23 mouse cellular contexts compared by ENCODE assay signal in genomic region chr19:42928271-42928670, GRCm38 (mm10).
DNase-seq lines count a peak whose midpoint lies in the region; ATAC-seq and TF ChIP-seq lines count a peak whose summit lies in the region.
"Had no signal": no experiment of that assay in that cellular context is flagged by ENCODE, and none has a peak within 500 bp of the region (broad histone marks: within the 10 kb centered on the region; RNA-seq: fewer than 3 reads in every experiment).

No protein-coding gene starts in this region.

- in situ Hi-C loops in CH12.LX (cut with MboI; ENCODE audit: low pct_ligation_motif_present, low pct_unique_long_range_greater_than_20kb, low sequenced_read_pairs): no loop called here

- ATAC-seq in midbrain, embryonic 14.5 days (ENCODE audit: low FRiP score, low TSS enrichment): no peak
- ATAC-seq: activated CD4-positive, CD25-positive, alpha-beta regulatory T cell, adult 4 months; CD4-positive, CD25-positive, alpha-beta regulatory T cell, adult 4 months; Patski had no signal

- TF ChIP-seq RAD21 in CH12.LX (IDR thresholded peaks at IDR 0.05; ENCODE audit: low read depth, low read length): no peak

- peak; percentile 27 for DNase-seq in CH12.LX (ENCODE audit: extremely low read depth)
- peak; percentile 43 for DNase-seq in brain, adult 2 months (ENCODE audit: low read depth, low spot score)
- peak; percentile 22 for DNase-seq in telencephalon, adult 2 months (ENCODE audit: low read depth, low spot score)
- no peak for DNase-seq in midbrain, embryonic 14.5 days
- DNase-seq in adrenal gland, postnatal 4 days (ENCODE audit: low spot score in 2 of 2): no peak
- DNase-seq in B cell, adult 2 months: no peak
- DNase-seq: adrenal gland, adult 2 months; adrenal gland, adult 8-10 months; adrenal gland, postnatal 10 days; adrenal gland, postnatal 14 days; adrenal gland, postnatal 25 days; adrenal gland, postnatal 36 days; cerebellum, adult 11 months; cerebellum, adult 11-12 months; cerebellum, adult 18-20 months; cerebellum, adult 2 months; cerebellum, adult 8-10 months; cerebellum, adult 9-10 months; cerebellum, adult 9-11 months had no signal

- no peak overlapping the region for H3K27ac ChIP-seq in CH12.LX (ENCODE audit: insufficient read depth, low read depth)
- no peak overlapping the region for H3K27ac ChIP-seq in midbrain, embryonic 14.5 days (replicated peaks; ENCODE audit: low read depth, low read length)

- 82% methylated on average over 2 of the region's 2 CpGs for WGBS in midbrain, embryonic 14.5 days

- no peak overlapping the region for H3K9ac ChIP-seq in CH12.LX (ENCODE audit: insufficient read depth, low read depth)
- H3K9ac ChIP-seq in midbrain, embryonic 14.5 days (replicated peaks; ENCODE audit: low read length): no peak overlapping the region

- no peak for TF ChIP-seq CTCF in CH12.LX (conservative IDR thresholded peaks at IDR 0.05 in 1 of 2, IDR thresholded peaks at IDR 0.05 in 1 of 2; ENCODE audit: low read depth in 2 of 2, low read length in 2 of 2)

- no peaks in the 10 kb centered on the region for H3K79me2 ChIP-seq in CH12.LX (replicated peaks; ENCODE audit: control insufficient read depth, extremely low read depth, insufficient read depth, poor library complexity, severe bottlenecking)

- H3K36me3 ChIP-seq in CH12.LX (replicated peaks in 1 of 2; ENCODE audit: control insufficient read depth in 1 of 2, insufficient read depth in 1 of 2, low read length in 1 of 2): no peaks in the 10 kb centered on the region
- no peaks in the 10 kb centered on the region for H3K36me3 ChIP-seq in midbrain, embryonic 14.5 days (ENCODE audit: control insufficient read depth, insufficient read depth, low read length)
- H3K36me3 ChIP-seq: G1E had no signal

- H3K4me1 ChIP-seq in CH12.LX (ENCODE audit: control insufficient read depth in 1 of 2, insufficient read depth in 2 of 2): peaks cover 0 to 21% of the 10 kb centered on the region in 2 experiments; a peak in 2 of 4 replicates
- H3K4me1 ChIP-seq in midbrain, embryonic 14.5 days (ENCODE audit: control insufficient read depth, insufficient read depth, low read length): no peaks in the 10 kb centered on the region

- no peaks in the 10 kb centered on the region for H3K27me3 ChIP-seq in CH12.LX (replicated peaks)
- no peaks in the 10 kb centered on the region for H3K27me3 ChIP-seq in midbrain, embryonic 14.5 days (ENCODE audit: control insufficient read depth, insufficient read depth, low read length)

- no peaks in the 10 kb centered on the region for H3K9me3 ChIP-seq in CH12.LX (replicated peaks; ENCODE audit: low read length)
- no peaks in the 10 kb centered on the region for H3K9me3 ChIP-seq in midbrain, embryonic 14.5 days (ENCODE audit: control insufficient read depth, low read length)
- H3K9me3 ChIP-seq: G1E had no signal

- H3K4me2 ChIP-seq in CH12.LX (ENCODE audit: insufficient read depth, low read depth, poor library complexity, severe bottlenecking): no peak overlapping the region
- no peak overlapping the region for H3K4me2 ChIP-seq in midbrain, embryonic 14.5 days (ENCODE audit: low read length)

- no peak for TF ChIP-seq POLR2A in CH12.LX (IDR thresholded peaks at IDR 0.05; ENCODE audit: low read depth, low read length)

- no peak overlapping the region for H3K4me3 ChIP-seq in CH12.LX (replicated peaks in 1 of 3; ENCODE audit: low read depth in 2 of 3, low read length in 2 of 3, poor library complexity in 1 of 3)
- H3K4me3 ChIP-seq in midbrain, embryonic 14.5 days (replicated peaks; ENCODE audit: low read depth, low read length): no peak overlapping the region

- peak; percentile 70 for TF ChIP-seq EP300 in CH12.LX (IDR thresholded peaks at IDR 0.05; ENCODE audit: low read length)

- dilution Hi-C loops in CH12.LX (cut with MboI; ENCODE audit: extremely low pct_ligation_motif_present, extremely low pct_unique_long_range_greater_than_20kb, low sequenced_read_pairs): no loop called here

TF ChIP-seq in CH12.LX, 34 proteins besides CTCF, POLR2A, EP300 and RAD21:
- TF ChIP-seq TCF12 (IDR thresholded peaks at IDR 0.05; ENCODE audit: low read depth, low read length): no peak
- no peak for TF ChIP-seq MAZ (IDR thresholded peaks at IDR 0.05; ENCODE audit: low read depth, low read length)
- no peak for TF ChIP-seq UBTF (IDR thresholded peaks at IDR 0.05; ENCODE audit: low read depth, low read length)
- TF ChIP-seq HCFC1 (IDR thresholded peaks at IDR 0.05; ENCODE audit: low read depth, low read length): no peak
- no peak for TF ChIP-seq ZMIZ1 (IDR thresholded peaks at IDR 0.05; ENCODE audit: low read depth, low read length)
- TF ChIP-seq CHD1 (IDR thresholded peaks at IDR 0.05; ENCODE audit: low read depth, low read length): no peak
- no peak for TF ChIP-seq PAX5 (IDR thresholded peaks at IDR 0.05; ENCODE audit: low read length)
- TF ChIP-seq MEF2A (IDR thresholded peaks at IDR 0.05; ENCODE audit: borderline replicate concordance, low read depth, low read length): peak; percentile 97
- TF ChIP-seq JUND (conservative IDR thresholded peaks at IDR 0.05; ENCODE audit: low read depth, low read length): peak; percentile 58; the same call in 1 of the 2 replicates
- no peak for TF ChIP-seq E2F4 (IDR thresholded peaks at IDR 0.05; ENCODE audit: insufficient replicate concordance, low read depth, low read length)
- TF ChIP-seq MAFK (IDR thresholded peaks at IDR 0.05; ENCODE audit: insufficient replicate concordance, low read length): 0 out of 2 replicates have a peak, but pooled peaks have one; percentile 20
- TF ChIP-seq CHD2 (IDR thresholded peaks at IDR 0.05; ENCODE audit: low read length): no peak
- TF ChIP-seq JUN (IDR thresholded peaks at IDR 0.05; ENCODE audit: insufficient read depth, low read depth, low read length): peak; percentile 49; the same call in 1 of the 2 replicates
- peak; percentile 66 for TF ChIP-seq ETS1 (conservative IDR thresholded peaks at IDR 0.05; ENCODE audit: low read depth, low read length)
- TF ChIP-seq BHLHE40 (IDR thresholded peaks at IDR 0.05; ENCODE audit: low read depth, low read length): peak; percentile 51

Comparison
In these comparisons a context has a peak if more than half of its experiments do, and no peak if none do; other contexts are left out.
1. DNase-seq: peak in CH12.LX (single experiment), brain, adult 2 months (single experiment) and telencephalon, adult 2 months (single experiment); none in midbrain, embryonic 14.5 days (single experiment), adrenal gland, postnatal 4 days (0 of 2) and B cell, adult 2 months (0 of 2).